Mouse (Mus musculus): ENCODE data around the gene Ccdc24. TPM values are rescaled to one million over a fixed set of nuclear protein-coding genes. Genes with fewer than 3 reads are reported as not detected.

Ccdc24 gene
- polyA plus RNA-seq, 1 experiment from 2014 or later, result 1.7 TPM

DNA sequence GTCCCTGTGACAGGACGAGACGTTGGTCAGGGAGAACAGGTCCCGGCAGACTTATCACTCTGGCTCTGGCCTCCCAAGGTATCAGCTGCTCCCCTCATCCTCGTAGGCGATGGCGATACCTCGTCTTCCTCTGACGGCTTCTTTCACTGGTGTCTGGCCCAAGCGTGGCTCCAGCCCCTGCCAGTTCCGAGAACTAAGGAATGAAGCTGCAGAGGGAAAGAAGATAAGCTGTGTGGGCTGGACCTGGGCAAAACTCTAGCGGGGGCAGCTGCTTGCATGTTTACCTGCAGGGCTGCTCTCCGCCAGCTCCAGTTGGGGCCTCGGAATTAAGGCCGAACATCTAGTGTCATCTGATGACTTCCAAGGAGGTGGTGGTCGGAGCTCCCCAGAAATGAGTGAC, 17.1 kb upstream of the Ccdc24 start:
- Histone ChIP-seq H3K9me3 (no peaks in the 10 kb centered on the region), H3K4me3 (no peak overlapping the region), H3K27me3 (replicated peaks; ENCODE audit: low read depth, poor library complexity, severe bottlenecking) (no peaks in the 10 kb centered on the region), H3K27ac (replicated peaks) (no peak overlapping the region), H3K4me1 (peaks cover 42% of the 10 kb centered on the region), H3K36me3 (replicated peaks) (peaks cover 48% of the 10 kb centered on the region)
- no peak for DNase-seq (ENCODE audit: low spot score)
- 94% methylated on average over 15 of the region's 15 CpGs for WGBS

DNA sequence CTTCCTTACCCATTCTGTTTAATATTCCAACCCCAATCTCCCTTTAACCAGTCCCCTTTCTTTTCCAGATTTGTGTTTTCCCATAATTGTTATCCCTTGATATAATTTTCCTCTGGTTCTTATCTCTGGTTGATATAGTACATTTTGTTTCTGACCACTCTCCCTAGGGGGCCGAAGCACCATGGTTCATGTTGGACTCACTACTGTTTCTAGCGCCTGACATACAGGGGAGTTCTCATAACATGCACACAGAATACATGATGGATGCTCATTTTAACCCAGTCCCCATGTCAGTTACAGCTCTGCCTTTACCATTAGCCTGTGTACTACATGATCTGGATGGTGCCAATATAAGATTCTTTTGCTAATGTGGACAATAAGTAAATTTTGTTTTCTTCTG, 15.6 kb upstream of the Ccdc24 start:
- 78% methylated on average over 2 of the region's 2 CpGs for WGBS
- Histone ChIP-seq H3K4me3 (peak overlapping the region; percentile 95), H3K4me1 (peaks cover 53% of the 10 kb centered on the region)

DNA sequence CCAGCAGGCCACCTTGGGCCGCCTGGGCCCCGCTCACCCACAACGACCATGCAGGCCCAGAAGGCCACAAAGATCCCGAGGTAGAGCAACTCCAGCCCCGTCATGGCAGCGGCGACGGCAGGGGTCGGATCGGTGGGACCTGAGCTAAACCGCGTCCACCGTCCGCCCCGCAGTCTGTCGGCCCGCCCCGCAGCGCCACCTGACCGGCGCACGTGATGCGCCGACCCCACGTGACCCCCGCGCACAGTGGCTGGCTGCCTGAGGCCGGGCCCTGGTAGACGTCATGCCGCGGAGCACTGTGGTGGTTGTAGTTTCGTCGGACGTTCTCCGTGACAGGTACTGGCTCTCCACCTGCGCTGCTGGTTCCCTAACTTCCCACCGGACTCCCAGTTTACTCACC, 14.8 kb upstream of the Ccdc24 start, which contains the start of gene Atp6v0b:
Gene Atp6v0b (minus strand): TSS at position 201 of the 400 bp plus-strand sequence.
- Histone ChIP-seq H3K9me3 (no peaks in the 10 kb centered on the region), H3K36me3 (replicated peaks) (peaks cover 43% of the 10 kb centered on the region), H3K4me3 (peak within 1 kb of the TSS; percentile 95), H3K27ac (replicated peaks) (peak within 1 kb of the TSS; percentile 83), H3K27me3 (replicated peaks; ENCODE audit: low read depth, poor library complexity, severe bottlenecking) (no peaks in the 10 kb centered on the region), H3K4me1 (peaks cover 58% of the 10 kb centered on the region)
- DNase-seq (ENCODE audit: low spot score), result peak; percentile 95
- WGBS, result under 1% methylated on average over 37 of the region's 37 CpGs

More for the DNA sequence above, 15.6 kb upstream of the Ccdc24 start:
- peaks cover 43% of the 10 kb centered on the region for H3K36me3 ChIP-seq (replicated peaks)
- H3K27ac ChIP-seq (replicated peaks), result no peak overlapping the region
- no peak for DNase-seq (ENCODE audit: low spot score)
- H3K9me3 ChIP-seq, result no peaks in the 10 kb centered on the region
- no peaks in the 10 kb centered on the region for H3K27me3 ChIP-seq (replicated peaks; ENCODE audit: low read depth, poor library complexity, severe bottlenecking)

DNA sequence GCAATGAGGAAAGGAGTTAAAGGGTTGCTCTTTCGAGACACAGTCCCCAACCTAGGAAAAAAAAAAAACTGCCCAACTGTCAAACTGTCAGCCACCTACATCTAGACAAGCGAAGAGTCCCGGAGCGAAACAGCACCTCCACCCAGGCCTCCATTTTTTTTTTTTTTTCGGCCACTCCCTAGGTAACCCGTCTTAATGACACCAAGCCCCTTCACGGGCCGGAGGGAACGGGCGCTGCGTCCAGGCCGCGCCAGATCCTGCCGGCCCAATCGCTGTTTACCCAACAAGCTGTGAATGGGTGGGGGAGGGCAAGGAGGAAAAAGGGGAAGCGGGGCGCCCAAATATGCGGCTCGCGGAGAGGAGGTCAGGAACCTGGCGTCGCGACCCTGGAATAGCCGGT, 14.3 kb upstream of the Ccdc24 start:
- Histone ChIP-seq H3K4me3 (peak overlapping the region; percentile 95), H3K27me3 (replicated peaks; ENCODE audit: low read depth, poor library complexity, severe bottlenecking) (no peaks in the 10 kb centered on the region), H3K9me3 (no peaks in the 10 kb centered on the region), H3K36me3 (replicated peaks) (peaks cover 43% of the 10 kb centered on the region), H3K4me1 (peaks cover 61% of the 10 kb centered on the region), H3K27ac (replicated peaks) (peak overlapping the region; percentile 83)
- 2% methylated on average over 22 of the region's 24 CpGs for WGBS
- no peak for DNase-seq (ENCODE audit: low spot score)

DNA sequence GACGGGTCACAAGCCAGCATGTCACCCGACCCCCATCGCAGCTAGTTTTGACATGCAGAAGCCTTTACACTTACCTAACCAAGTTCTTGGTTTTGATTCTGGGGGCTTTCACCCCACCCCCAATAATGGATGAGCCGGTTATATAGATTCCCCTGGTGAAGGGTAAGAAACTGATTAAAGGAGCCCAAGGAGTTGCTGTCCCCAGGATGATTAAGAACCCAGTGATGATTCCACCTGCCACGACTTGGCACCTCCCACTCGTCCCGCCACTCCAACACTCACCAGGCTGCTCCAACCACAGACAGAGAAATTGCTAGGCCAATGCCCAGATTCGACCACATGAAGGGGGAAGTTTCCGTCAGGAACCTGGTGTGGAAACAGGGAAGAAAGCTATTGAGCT, 13.6 kb upstream of the Ccdc24 start:
- no peak for DNase-seq (ENCODE audit: low spot score)
- peak overlapping the region; percentile 95 for H3K4me3 ChIP-seq
- peaks cover 48% of the 10 kb centered on the region for H3K36me3 ChIP-seq (replicated peaks)
- WGBS, result 83% methylated on average over 9 of the region's 9 CpGs
- no peaks in the 10 kb centered on the region for H3K27me3 ChIP-seq (replicated peaks; ENCODE audit: low read depth, poor library complexity, severe bottlenecking)
- no peak overlapping the region for H3K27ac ChIP-seq (replicated peaks)
- H3K9me3 ChIP-seq, result no peaks in the 10 kb centered on the region
- H3K4me1 ChIP-seq, result peaks cover 60% of the 10 kb centered on the region

DNA sequence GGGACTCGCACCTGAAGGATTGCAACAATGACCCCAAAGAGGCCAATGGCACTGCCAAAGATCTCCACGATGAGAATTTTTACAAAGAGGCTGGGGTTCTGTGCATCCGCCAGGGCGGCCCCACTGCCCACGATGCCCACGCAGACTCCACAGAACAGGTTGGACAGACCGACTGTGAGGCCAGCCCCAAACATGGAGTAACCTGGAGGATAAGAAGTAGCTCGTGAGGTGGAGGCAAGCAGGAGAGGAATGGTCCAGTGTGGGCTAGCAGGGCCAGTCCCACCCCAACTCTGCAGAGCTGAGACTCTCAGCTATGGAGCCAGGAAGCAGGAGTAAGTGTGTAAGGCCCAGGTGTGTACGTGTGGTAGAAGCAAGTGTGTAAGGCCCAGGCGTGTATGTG, 12.7 kb upstream of the Ccdc24 start:
- peaks cover 51% of the 10 kb centered on the region for H3K36me3 ChIP-seq (replicated peaks)
- H3K4me1 ChIP-seq, result peaks cover 62% of the 10 kb centered on the region
- no peaks in the 10 kb centered on the region for H3K27me3 ChIP-seq (replicated peaks; ENCODE audit: low read depth, poor library complexity, severe bottlenecking)
- no peak for DNase-seq (ENCODE audit: low spot score)
- peak overlapping the region; percentile 95; the same call in 1 of the 2 replicates for H3K4me3 ChIP-seq
- no peaks in the 10 kb centered on the region for H3K9me3 ChIP-seq
- H3K27ac ChIP-seq (replicated peaks), result no peak overlapping the region
- WGBS, result 94% methylated on average over 10 of the region's 10 CpGs

DNA sequence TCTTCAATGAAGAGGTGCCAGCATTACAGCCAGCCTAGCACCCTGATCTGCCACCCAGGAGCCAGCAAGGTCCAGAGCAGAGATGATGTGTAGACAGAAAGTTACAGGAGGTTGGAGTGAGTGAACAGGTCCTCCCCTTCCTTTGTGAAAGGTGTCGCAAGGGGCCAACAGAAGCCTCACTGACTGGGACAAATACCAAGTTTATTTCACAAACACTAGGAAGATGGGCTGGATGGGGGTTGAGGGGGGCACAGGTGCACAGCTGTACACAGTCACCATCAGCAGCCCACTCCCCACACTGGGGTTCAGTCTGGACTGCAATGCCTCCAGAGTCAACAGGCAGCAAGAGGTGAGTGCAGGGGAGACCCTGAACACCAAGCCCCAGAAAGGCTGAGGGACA, 11.8 kb upstream of the Ccdc24 start:
- H3K9me3 ChIP-seq, result no peaks in the 10 kb centered on the region
- peaks cover 51% of the 10 kb centered on the region for H3K36me3 ChIP-seq (replicated peaks)
- H3K27ac ChIP-seq (replicated peaks), result no peak overlapping the region
- no peaks in the 10 kb centered on the region for H3K27me3 ChIP-seq (replicated peaks; ENCODE audit: low read depth, poor library complexity, severe bottlenecking)
- DNase-seq (ENCODE audit: low spot score), result no peak
- H3K4me1 ChIP-seq, result peaks cover 65% of the 10 kb centered on the region
- peak overlapping the region; percentile 94 for H3K4me3 ChIP-seq
- 100% methylated on average over 1 of the region's 1 CpGs for WGBS

DNA sequence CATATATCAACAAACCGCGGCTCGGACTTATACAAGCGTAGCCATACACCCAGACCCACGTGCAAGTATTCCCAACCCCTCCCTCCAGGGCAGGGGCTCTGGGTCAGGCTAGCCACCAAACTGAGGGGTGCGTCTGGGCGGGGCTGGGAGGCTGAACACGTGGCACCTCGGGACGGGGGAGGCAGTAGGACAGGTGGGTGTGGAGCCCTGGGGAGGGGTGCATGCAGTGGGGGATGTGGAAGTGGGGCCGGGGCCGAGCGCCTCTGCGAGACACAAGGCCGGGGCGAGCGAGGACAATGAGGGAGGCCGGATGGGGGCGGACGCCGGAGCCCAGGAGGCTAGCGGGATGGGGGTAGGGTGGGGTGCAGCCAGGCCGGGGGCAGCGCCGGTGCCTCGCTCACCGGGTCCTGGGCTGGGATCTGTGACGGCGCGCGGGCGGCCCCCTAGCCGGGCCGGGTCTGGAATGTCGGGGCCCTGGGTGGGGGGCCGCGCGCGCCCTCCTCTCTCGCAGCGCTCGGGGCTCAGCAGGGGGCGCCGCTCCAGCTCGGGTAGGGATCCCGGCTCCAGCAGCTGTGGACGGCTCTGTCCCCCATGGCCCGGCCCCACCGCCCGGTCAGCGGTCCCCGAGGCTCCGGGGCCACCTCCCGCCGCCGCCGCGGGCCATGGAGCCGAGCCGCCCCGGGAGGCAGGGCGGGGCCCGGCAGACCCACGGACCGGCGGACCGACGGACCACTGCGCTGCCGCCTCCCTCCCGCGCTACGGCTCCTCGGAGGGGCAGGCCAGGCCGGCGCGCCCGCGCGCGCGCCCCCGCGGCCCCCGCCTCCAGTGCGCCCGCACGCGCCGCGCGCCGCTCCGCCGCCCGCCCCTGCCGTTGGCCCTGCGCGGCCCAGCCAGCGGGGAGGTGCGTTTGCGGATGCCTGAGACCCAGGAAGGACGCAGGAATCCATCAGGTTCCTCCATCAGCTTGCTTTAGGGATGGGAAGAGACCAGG, 10.6 kb upstream of the Ccdc24 start, which contains the start of gene B4galt2:
Gene B4galt2 (minus strand): TSS at position 787 of the 991 bp plus-strand sequence.
- Histone ChIP-seq H3K27ac (replicated peaks) (peak within 1 kb of the TSS; percentile 95), H3K36me3 (replicated peaks) (peaks cover 56% of the 10 kb centered on the region), H3K27me3 (replicated peaks; ENCODE audit: low read depth, poor library complexity, severe bottlenecking) (no peaks in the 10 kb centered on the region), H3K4me3 (peak within 1 kb of the TSS; percentile 94), H3K9me3 (no peaks in the 10 kb centered on the region), H3K4me1 (peaks cover 65% of the 10 kb centered on the region)
- under 1% methylated on average over 101 of the region's 103 CpGs for WGBS
- peak; percentile 82 for DNase-seq (ENCODE audit: low spot score)

DNA sequence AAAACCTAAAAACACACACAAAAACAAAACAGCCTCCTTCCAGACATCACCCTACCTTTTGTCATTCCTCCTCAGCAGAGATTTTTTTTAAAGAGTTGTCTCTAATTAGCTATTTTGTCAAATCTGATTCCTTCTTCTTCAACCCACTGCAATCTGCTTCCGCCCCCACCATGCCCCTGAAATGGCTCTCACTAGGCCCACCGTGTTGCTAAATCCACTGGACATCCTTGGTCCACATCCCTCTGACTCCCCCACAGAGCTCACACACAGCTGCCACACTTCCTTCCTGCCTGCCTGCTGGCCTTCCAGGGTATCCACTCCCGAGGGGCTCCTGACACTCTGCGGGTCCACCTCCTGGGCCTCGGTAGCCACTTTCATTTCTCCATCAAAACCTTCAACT, 6.3 kb upstream of the Ccdc24 start:
- no peaks in the 10 kb centered on the region for H3K27me3 ChIP-seq (replicated peaks; ENCODE audit: low read depth, poor library complexity, severe bottlenecking)
- 85% methylated on average over 5 of the region's 5 CpGs for WGBS
- H3K4me3 ChIP-seq, result no peak overlapping the region
- no peaks in the 10 kb centered on the region for H3K9me3 ChIP-seq
- DNase-seq (ENCODE audit: low spot score), result no peak
- H3K4me1 ChIP-seq, result peaks cover 31% of the 10 kb centered on the region
- H3K27ac ChIP-seq (replicated peaks), result no peak overlapping the region
- H3K36me3 ChIP-seq (replicated peaks), result peaks cover 77% of the 10 kb centered on the region

DNA sequence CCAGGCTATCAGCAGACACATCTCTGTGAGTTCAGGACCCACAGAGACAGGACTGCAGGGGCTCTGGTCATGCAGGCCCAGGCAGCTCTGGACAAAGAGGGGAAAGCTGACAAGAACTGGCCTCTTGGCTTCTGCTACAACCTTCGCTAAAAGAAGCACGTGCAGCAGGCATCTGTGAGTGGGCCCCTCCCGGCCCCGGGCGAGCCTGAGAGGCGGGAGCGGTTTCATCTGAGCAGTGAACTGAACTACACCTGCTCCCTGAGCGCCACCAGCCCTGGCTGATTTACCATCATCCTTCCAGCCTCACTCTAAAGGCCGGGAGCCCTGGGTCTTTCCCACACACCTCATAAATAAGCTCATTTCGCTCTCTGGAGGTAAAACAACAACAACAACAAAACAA, 5.9 kb upstream of the Ccdc24 start:
- DNase-seq (ENCODE audit: low spot score), result no peak
- H3K27ac ChIP-seq (replicated peaks), result no peak overlapping the region
- no peaks in the 10 kb centered on the region for H3K27me3 ChIP-seq (replicated peaks; ENCODE audit: low read depth, poor library complexity, severe bottlenecking)
- H3K36me3 ChIP-seq (replicated peaks), result peaks cover 81% of the 10 kb centered on the region
- H3K9me3 ChIP-seq, result no peaks in the 10 kb centered on the region
- peaks cover 29% of the 10 kb centered on the region for H3K4me1 ChIP-seq
- 76% methylated on average over 10 of the region's 10 CpGs for WGBS
- no peak overlapping the region for H3K4me3 ChIP-seq

DNA sequence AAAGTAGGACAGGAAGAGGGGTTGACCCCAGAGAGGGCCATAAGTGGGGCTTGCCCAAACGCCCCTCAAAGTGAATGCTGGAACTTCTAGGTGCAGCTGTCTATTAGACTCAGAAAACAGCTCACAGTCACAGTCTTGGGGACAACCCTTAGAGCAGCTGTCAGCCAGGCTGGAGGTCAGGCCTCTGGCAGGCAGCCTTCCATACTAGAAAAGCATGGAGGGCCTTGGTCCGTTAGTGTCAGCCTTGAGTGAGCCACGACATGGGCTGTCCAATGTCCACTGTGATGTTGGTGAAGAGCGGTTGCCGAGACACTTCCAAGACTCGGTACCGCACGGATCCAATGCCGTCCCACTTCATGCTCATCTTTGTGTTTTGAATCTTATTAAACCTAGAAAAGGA, 1.3 kb upstream of the Ccdc24 start:
- Histone ChIP-seq H3K36me3 (replicated peaks) (peaks cover 56% of the 10 kb centered on the region), H3K4me3 (no peak overlapping the region), H3K9me3 (no peaks in the 10 kb centered on the region), H3K4me1 (peaks cover 37% of the 10 kb centered on the region), H3K27me3 (replicated peaks; ENCODE audit: low read depth, poor library complexity, severe bottlenecking) (no peaks in the 10 kb centered on the region), H3K27ac (replicated peaks) (no peak overlapping the region)
- 89% methylated on average over 9 of the region's 9 CpGs for WGBS
- no peak for DNase-seq (ENCODE audit: low spot score)

DNA sequence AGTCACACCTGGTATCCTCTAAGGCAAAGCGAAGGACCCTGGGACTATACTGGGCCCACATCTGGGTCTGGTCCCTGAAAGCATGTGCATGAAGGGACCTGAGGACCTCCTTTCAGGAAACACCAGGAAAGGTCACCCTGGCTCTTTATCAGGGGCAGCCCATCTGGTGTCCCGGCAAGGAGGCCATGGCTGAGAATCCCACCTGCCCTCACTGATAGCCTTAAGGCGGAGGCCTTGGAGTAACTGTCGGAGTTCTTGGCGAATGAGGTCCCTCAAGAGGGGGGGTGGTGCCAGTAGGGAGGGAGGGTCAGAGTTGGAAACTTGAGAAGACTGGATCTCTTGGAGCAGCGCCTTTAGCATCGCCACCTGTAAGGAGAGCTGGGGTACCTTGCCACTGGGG, 570 bp downstream of the Ccdc24 start:
- H3K27ac ChIP-seq (replicated peaks), result no peak overlapping the region
- H3K36me3 ChIP-seq (replicated peaks), result peaks cover 37% of the 10 kb centered on the region
- DNase-seq (ENCODE audit: low spot score), result no peak
- 0 out of 2 replicates have a peak overlapping the region, but pooled peaks have one; percentile 18 for H3K4me3 ChIP-seq
- 56% methylated on average over 7 of the region's 7 CpGs for WGBS
- H3K4me1 ChIP-seq, result peaks cover 52% of the 10 kb centered on the region
- H3K9me3 ChIP-seq, result no peaks in the 10 kb centered on the region
- peaks cover 17% of the 10 kb centered on the region for H3K27me3 ChIP-seq (replicated peaks; ENCODE audit: low read depth, poor library complexity, severe bottlenecking)

DNA sequence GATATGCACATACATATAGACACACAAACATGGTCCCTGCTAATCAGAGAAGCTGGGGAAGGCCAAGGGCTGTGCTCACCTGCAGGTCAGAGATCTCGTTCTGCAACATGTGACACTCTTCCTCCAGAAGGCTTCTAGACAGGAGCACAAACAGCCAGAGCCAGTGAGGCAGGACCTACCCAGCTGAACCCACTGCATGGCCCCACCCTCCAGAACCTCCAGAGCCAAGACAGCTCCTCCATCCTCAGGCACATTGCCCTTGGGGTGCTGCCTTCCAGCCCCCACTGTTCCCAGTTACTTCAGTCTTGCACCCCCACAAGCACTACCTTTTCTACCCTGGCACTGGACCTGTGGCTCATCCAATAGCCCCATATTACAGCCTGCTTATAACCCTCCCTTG, 1.9 kb downstream of the Ccdc24 start:
- Histone ChIP-seq H3K4me3 (no peak overlapping the region), H3K27ac (replicated peaks) (no peak overlapping the region), H3K27me3 (replicated peaks; ENCODE audit: low read depth, poor library complexity, severe bottlenecking) (peaks cover 18% of the 10 kb centered on the region), H3K9me3 (no peaks in the 10 kb centered on the region), H3K4me1 (peaks cover 62% of the 10 kb centered on the region), H3K36me3 (replicated peaks) (peaks cover 25% of the 10 kb centered on the region)
- WGBS, result 59% methylated on average over 1 of the region's 1 CpGs
- DNase-seq (ENCODE audit: low spot score), result no peak
